Mouse (Mus musculus): ENCODE measurements around the gene 4930568D16Rik. TPM values are rescaled to one million over a fixed set of nuclear protein-coding genes. Genes with fewer than 3 reads are reported as not detected.

4930568D16Rik gene
- polyA plus RNA-seq, 1 experiment from 2014 or later = not detected

DNA sequence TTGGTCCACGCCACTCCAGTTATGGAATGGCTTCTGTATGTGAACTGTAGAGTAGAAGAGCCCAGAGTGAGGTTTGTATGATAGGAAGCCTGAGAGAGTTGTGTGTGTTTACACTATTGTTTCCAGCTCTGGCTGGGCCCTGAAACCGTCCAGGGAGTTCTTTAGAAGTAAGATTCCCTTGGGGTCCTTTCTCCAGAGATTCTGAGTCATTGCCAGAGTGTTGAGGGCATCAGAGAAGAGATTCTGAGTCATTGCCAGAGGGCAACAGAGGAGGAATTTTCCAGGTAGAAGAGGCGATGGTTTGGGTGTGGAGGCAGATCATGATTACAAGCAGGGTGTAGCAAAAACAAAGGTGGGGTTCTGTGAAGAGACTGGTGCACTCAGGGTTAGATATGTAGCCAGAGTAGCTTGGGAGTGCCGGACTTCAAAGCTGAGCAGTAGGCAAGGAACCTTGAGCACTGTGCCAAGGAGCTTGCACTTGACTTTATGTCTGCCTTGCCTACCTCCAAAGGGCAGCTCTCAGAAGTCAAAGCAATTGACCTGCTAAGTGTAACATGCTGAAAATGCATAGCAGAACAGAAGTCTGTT, 57.5 kb downstream of the 4930568D16Rik start:
- Histone ChIP-seq H3K36me3 (ENCODE audit: control insufficient read depth, insufficient read depth, low read length) (peaks cover 37% of the 10 kb centered on the region), H3K27ac (replicated peaks; ENCODE audit: low read depth, low read length) (no peak overlapping the region), H3K4me2 (ENCODE audit: low read depth, low read length) (no peak overlapping the region), H3K4me1 (ENCODE audit: control insufficient read depth, insufficient read depth, low read length) (no peaks in the 10 kb centered on the region; the same call in 1 of the 2 replicates), H3K4me3 (ENCODE audit: low read depth, low read length) (no peak overlapping the region), H3K27me3 (replicated peaks; ENCODE audit: control insufficient read depth, insufficient read depth, low read length) (no peaks in the 10 kb centered on the region), H3K9ac (ENCODE audit: low read depth, low read length) (no peak overlapping the region), H3K9me3 (ENCODE audit: control insufficient read depth, low read length) (no peaks in the 10 kb centered on the region)
- 79% methylated on average over 4 of the region's 4 CpGs for WGBS
- no peak for DNase-seq (ENCODE audit: low spot score)
- ATAC-seq (ENCODE audit: low read depth) = no peak

DNA sequence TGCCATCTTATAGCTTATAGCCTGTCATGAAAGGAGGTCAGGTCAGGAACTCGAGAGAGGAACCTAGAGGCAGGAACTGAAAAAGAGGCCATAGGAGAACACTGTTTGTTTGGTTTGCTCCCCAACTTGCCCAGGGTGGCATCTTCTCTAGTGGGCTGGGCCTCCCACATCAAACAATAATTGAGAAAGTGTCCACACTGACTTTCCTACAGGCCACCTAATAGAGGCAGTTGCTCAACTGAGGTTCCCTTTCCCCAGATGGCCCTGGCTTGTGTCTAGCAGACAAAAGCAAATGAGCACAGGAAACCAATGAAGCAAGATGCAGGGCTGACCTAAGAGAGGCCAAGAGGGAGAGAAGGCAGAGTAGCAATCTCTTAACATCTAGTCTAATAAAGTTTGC, 59.4 kb downstream of the 4930568D16Rik start:
- Histone ChIP-seq H3K9me3 (ENCODE audit: control insufficient read depth, low read length) (no peaks in the 10 kb centered on the region), H3K27me3 (replicated peaks; ENCODE audit: control insufficient read depth, insufficient read depth, low read length) (no peaks in the 10 kb centered on the region), H3K4me1 (ENCODE audit: control insufficient read depth, insufficient read depth, low read length) (no peaks in the 10 kb centered on the region; the same call in 1 of the 2 replicates), H3K27ac (replicated peaks; ENCODE audit: low read depth, low read length) (no peak overlapping the region), H3K4me3 (ENCODE audit: low read depth, low read length) (no peak overlapping the region), H3K4me2 (ENCODE audit: low read depth, low read length) (no peak overlapping the region), H3K36me3 (ENCODE audit: control insufficient read depth, insufficient read depth, low read length) (peaks cover 56% of the 10 kb centered on the region), H3K9ac (ENCODE audit: low read depth, low read length) (no peak overlapping the region)
- ATAC-seq (ENCODE audit: low read depth) (no peak), DNase-seq (ENCODE audit: low spot score) (no peak)
- 50% methylated on average over 1 of the region's 1 CpGs for WGBS

Other genes with a start within 250 kb of the 4930568D16Rik start
- gene Rab14, start 166.6 kb downstream of the 4930568D16Rik start, polyA plus RNA-seq (2014; fragmentation: Nextera tagmentation; extraction: Ambion mirVana) = 278 and 298 TPM in 2 replicates
- 359 and 397 TPM in 2 replicates for gene Gsn, start 111.3 kb downstream of the 4930568D16Rik start, polyA plus RNA-seq (2014; fragmentation: Nextera tagmentation; extraction: Ambion mirVana)
- 30.2 and 33.2 TPM in 2 replicates for gene Stom, start 30.8 kb downstream of the 4930568D16Rik start, polyA plus RNA-seq (2014; fragmentation: Nextera tagmentation; extraction: Ambion mirVana)
- not detected in 2 replicates for gene 4930402F06Rik, start 29.4 kb upstream of the 4930568D16Rik start, polyA plus RNA-seq (2014; fragmentation: Nextera tagmentation; extraction: Ambion mirVana)
- 32.5 and 35.7 TPM in 2 replicates for gene Ggta1, start 95.5 kb upstream of the 4930568D16Rik start, polyA plus RNA-seq (2014; fragmentation: Nextera tagmentation; extraction: Ambion mirVana)
- 42.8 and 50.5 TPM in 2 replicates for gene Dab2ip, start 190.5 kb upstream of the 4930568D16Rik start, polyA plus RNA-seq (2014; fragmentation: Nextera tagmentation; extraction: Ambion mirVana)